Mouse (Mus musculus) monocyte, adult 2 months (primary cell): Measurements from ENCODE around the gene Nap1l1.
"Not testable (repeated sequence)": the region's sequence is repeated elsewhere in the genome, so short reads cannot be mapped to it uniquely, and the experiment has no call there.

Experiments used
- DNase-seq, 2 experiments: peaks; one replicate each; pipeline ENCODE4 v3.0.0; 2022; ENCODE audit warnings: low spot score in 2 of 2, low read depth in 1 of 2

Nap1l1 gene

DNA sequence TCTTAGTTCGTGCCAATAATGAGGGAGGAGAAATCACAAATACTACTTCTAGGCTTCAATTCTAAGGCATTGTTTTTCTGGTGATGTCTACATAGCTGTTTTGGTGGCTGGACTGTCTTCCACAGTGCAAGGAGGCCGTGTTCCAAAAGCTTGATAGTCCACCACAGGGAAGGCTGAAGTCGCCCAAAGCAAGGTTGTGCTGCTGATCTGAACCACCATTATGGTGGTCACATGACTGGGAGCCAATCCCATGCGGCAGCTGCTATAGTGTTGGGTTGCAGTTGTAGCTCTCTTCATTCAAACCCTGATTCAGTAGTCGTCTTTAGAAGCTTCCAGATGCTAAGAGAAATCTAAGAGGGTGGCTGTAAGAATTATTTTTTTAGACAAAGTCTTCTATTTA is 6.6 kb downstream of the Nap1l1 start:
- DNase-seq, result no peak

DNA sequence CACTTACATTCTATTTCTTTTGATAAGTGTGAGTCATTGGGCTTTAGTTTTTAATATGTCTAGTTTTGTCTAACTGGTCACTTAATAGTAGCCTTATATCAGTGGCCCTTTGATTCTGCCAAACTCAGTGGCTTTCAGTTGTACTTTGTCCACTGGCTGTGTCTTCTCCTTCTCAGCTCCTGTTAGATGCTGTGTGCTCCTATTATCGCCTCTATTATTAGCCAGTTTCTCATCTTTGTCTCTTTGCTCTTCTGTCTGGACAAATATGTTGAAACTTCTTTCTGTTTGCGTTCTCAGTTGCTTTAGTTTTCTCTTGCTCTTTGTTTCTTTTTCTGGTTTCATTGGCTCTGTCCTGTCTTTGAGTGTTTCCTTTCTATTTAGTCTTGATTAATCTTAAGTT is 9.6 kb downstream of the Nap1l1 start:
- no peak for DNase-seq

DNA sequence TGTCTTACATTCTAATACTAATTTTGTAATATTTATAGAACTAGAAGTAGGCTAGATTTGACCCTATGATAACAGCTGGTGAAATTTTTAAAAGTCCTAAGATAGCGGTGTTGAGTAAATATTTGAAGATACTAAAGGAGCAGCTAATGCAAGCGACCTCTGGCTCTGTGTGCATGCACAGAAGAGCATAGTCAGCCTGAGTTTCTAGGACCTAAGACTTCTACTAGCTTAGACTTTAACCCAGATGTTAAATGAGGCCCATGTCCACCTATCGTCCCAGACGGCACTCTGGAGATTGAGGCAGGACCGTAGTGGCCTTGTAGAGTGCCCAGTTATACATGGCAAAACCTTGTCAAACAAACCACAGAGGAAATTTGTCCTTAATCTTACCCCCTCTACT is 11.1 kb downstream of the Nap1l1 start:
- DNase-seq, result no peak

DNA sequence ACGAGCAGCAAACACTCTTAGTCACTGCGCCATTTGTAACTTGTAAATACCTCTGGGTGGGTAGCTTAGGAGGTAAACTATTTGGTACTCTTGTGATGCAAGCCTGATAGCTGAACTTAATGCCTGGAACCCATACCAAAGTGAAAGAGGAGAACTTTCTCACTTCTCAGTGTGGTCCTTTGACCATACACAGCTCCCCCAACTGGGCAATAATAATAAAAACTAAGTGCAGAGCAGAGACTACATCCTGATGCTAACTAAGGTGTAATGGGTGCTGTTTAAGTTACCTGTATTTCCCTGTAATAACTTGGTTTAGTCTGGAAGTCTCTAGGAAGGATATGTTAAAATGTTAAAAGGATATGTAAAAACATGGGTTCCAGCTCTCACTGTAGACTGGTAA is 15.8 kb downstream of the Nap1l1 start:
- no peak for DNase-seq

DNA sequence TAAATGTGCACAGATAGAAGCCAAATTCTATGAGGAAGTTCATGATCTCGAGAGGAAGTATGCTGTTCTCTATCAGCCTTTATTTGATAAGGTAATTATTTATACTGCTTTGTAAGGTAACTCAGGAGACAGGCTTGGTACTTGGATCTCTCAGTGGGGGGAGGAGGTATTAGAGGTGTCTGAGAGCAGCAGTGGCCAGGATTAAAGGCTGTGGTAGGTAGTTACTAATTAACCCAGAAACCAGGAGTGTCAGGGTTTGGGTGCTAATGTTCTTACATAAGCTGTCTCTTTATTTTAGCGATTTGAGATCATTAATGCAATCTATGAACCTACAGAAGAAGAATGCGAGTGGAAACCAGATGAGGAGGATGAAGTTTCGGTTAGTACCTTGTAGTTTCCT is 17.1 kb downstream of the Nap1l1 start:
- not testable (repeated sequence) for DNase-seq

DNA sequence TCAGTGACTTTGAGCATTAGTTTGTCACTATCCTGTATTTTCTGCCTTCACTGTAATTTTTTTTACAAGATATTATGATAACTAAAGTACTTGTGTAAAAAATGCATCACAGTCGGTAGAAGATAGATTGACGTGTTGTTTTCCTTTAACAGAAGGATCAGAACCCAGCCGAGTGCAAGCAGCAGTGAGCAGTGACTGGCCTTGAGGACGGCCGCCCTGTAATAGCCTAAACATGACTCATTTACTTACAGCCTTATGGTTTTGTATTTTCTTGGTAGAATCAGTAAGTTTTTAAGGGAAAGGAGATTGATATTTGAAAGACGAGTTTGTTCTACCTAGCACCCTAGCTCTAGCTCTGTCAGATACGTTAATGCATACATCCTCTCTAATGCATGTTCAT is 22.9 kb downstream of the Nap1l1 start:
- DNase-seq, result no peak

DNA sequence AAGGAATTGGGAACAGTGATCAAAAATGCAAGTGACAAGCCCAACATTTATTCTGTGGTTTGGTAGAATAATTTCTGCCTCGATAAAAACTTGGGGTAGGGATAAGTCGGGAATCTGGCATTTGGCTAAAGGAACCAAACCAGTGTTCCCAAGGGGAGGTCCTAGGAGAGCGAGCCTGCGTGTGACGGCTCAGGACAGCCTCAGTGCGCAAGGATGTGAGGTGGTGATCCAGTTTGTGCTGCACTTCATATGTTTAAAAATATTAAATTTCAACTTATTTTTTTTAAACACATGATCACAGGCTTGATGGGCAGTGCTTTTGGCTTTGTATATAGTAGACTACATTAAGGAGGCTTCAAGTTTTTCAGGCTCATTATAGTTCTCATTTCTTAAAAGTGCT is 26.9 kb downstream of the Nap1l1 start:
- no peak for DNase-seq

DNA sequence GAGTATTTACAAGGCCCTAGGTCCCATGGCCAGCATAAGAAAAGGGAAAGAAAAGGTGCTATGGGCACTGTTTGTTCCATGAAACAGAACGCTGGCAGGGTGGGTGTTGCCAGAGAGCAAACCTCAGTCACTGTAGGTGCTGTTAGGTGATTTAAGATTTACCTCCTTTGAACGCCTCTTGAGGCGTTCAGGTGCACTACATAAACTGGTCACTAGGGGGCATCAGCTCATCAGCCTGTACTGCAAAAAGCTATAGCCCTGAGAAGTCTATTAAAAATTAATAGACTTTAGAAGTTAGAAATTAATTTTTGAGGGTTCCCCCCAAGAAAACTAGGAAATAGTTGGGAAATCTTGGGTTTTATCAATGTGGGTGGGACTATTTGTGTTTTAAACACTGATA is 30.0 kb downstream of the Nap1l1 start:
- DNase-seq, result peak; percentile 22 to 67

DNA sequence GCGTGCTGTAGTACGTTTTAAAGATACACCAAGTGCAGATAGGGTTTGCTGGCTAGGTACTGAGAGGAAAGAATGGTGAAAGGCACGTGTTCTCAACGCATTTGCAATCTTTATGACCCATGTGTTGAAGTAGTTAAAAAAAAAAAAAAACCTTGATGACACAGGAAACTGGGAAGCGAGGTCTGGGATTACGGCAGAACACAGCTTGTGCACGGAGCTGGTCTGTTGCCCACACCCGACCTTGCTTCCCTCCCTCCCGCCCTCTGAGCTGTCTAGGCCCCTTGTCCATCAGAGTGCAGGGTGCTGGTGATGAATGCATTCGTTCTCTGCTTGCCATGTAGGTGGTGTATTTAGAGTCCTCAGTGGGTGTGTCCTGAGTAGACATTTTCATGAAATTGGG is 30.7 kb downstream of the Nap1l1 start:
- DNase-seq, result no peak

DNA sequence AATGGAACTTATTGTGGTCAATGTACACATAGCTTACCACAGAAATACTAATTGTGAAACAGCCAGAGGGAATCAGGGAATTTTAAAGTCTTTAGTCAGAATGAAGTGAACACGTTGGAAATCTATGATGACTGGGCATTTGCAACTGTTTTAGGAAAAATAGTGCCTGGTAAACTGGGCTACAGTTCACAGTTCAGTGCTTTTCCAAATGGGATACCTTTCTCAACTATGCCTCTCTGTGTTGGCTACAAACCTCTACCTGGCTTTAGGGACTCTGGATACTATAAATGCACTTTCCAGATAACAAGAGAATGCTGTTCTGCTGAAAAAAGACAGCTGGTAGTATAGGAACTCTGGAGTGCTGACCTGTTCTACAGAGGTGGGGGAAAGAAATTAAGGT is 31.6 kb downstream of the Nap1l1 start:
- DNase-seq, result no peak

DNA sequence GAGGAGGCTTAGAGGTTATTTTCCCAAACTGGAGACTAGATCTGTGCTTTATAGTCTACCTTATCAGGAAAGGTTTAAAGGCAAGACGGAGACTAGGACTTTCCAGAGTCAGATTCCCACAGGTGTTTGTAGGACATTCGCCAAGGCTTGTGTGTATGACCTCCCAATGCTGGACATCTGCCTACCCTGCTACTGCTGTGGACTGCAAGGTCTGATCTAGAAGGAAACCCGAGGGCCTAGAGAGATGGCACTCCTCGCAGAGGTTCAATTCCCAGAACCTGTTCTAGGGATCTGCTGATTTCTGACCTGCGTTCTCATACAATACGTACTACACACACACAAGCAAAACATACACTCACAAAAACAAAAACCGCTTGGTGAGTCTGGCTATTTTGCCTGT is 32.4 kb downstream of the Nap1l1 start:
- no peak for DNase-seq

DNA sequence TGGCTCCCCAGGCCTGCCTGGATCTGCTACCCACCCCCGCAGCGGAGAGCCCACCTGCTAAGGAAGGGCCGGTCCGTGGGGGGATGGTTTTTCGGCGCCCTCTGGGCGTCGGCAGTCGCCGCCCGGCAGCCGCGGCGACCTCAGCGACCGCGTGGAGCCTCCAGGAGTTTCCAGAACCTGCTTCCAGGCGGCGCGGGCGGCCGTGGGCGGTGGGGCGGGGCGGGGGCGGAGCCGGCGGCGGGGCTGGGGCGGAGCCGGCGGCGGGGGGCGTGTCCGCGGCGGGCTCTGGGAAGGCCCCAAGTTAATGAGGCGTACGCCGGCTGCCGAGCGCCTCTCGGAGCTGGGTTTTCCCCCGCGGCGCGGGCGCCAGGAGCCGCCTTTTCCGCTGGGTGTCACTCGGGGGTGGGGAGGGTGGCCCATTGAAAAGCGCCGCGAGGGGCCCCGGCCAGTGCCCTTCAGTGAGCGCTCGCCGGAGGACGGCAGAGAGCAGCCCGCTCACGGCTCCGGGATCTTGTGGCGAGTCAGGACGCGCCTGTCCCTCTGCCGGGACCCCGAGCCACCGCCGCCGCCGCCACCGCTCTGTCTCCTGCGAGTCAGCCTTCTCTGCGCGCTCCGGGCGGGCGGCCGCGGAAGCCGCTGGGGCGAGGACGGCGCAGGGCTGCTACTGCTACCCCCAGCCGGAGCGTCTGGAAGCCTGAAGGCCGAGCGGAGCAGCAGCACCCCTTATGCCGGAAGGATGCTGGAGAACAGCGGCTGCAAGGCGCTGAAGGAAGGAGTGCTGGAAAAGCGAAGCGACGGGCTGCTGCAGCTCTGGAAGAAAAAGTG is 33.3 kb downstream of the Nap1l1 start, which contains the start of gene Phlda1:
Phlda1 (plus strand) TSS at position 186 of the 825 bp plus-strand sequence.
- DNase-seq, result peak; percentile 66 to 88

DNA sequence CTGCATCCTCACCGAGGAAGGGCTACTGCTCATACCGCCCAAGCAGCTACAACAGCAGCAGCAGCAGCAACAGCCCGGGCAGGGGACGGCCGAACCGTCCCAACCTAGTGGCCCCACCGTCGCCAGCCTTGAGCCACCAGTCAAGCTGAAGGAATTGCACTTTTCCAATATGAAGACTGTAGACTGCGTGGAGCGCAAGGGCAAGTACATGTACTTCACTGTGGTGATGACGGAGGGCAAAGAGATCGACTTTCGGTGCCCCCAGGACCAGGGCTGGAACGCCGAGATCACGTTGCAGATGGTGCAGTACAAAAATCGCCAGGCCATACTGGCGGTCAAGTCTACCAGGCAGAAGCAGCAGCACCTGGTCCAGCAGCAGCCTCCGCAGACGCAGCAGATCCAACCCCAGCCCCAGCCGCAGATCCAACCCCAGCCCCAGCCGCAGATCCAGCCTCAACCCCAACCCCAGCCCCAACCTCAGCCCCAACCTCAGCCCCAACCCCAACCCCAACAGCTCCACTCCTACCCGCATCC is 34.0 kb downstream of the Nap1l1 start:
- no peak for DNase-seq

DNA sequence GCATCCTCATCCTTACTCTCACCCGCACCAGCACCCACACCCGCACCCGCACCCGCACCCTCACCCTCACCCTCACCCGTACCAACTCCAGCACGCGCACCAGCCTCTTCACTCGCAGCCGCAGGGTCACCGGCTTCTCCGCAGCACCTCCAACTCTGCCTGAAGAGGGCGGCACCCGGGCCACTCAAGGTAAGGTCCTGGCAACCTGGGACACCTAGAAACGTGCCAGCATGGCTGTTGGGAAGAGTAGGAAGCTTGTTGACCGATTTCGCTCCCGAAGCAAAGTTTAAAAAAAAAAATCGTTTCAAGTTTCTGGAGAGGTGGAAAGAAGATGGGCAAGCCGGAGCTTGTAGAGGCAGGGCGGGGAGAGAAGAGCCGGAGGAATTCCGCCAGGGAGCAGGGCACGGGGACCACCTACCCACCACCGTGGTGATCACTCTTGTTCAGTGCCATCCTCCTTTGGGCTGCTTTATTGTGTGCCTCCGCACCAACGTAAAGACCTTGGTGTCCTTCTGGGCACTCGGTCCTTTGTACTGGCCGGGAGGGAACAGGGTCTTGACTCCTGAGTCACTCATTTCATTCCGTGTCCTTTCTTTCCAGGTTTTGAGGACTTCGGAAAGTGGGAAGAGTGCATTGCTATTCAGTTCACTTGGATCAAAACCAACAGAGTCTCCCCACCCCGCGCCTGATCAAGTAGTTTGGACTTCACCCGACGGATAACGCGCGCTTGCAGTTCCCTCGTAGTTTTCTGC is 34.6 kb downstream of the Nap1l1 start:
- DNase-seq, result peak in 1 of 2 experiments; percentile 14

DNA sequence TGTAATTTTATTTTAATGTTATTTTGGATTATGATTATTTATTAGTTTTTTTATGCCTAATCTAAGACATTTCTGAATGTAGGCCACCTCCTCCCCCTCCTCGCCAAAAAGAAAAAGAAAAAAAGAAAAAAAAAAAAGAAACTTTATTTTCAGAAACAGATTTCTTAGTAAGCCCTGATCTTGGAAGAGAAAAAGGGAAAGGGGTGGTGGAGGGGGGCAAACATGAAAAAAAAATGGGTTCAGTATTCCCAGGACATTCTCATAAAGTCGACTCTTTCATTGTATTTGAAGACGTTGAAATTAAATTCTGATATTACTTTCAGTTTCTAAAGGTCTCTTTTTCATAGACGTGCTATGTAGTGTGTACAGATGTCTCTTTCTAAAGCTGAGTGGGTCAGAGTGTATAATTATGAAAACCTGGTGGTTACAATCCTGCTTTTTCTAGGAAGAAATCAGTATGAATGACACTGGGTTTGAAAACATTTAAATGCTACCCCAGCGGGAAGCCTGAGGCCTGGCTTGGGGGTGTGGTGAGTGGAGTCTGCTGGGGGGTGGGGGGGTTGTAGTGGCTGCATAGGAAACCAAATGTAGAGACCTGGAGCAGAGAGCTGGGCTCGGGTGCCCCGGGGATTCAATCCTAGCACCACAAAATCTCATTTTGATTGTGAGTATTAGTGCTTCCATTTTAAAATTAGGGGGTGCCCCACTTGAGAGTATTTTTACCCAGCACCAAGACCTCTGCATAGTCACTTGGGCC is 35.5 kb downstream of the Nap1l1 start:
- no peak for DNase-seq

DNA sequence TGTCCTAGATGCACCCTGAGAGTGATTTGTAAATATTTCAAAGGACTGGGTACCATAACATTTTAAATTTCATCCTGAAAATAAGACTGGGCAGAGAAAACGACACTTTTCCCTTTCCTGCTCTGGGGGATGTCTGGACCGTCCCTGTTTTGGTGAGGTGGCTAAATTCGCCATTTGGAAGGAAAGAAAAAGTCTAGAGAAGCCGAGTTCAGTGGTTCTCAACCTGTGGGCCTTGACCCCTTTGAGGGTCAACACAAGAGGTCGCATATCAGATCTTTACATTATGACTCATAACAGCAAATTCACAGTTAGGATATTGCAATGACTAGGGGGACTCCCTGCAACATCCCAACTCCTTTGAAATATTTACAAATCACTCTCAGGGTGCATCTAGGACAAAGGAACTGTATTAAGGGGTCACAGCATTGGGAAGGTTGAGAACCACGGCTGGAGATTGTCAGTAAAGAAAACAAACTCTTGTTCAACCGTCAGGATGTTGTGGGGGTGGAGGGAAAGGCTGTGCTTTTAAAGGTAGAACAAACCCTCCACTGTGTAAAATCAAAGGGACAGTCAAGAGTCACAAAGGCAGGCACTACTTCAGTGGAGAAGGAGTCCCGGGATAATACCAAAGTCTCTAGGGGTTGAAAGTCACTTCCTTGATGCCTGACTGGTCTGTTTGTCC is 36.2 kb downstream of the Nap1l1 start:
- no peak for DNase-seq

DNA sequence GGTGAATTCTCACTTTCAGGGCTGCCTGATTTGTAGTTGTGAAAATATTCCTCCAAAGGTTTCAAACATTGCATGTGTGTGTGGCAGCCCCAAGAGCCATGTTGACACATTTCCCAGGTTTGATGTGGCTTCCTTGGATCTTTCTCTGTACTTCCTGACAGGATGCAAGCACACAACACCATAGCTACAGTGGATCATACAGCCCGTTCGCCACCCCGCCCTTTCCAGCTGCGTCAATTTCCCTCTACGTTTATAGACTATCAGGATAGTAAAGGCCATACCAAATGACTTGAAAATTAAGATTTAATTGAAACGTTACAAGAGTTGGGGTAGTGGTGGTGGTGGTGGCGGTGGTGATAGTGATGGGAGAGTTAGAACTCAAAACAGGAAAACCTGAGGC is 37.0 kb downstream of the Nap1l1 start:
- DNase-seq, result no peak

DNA sequence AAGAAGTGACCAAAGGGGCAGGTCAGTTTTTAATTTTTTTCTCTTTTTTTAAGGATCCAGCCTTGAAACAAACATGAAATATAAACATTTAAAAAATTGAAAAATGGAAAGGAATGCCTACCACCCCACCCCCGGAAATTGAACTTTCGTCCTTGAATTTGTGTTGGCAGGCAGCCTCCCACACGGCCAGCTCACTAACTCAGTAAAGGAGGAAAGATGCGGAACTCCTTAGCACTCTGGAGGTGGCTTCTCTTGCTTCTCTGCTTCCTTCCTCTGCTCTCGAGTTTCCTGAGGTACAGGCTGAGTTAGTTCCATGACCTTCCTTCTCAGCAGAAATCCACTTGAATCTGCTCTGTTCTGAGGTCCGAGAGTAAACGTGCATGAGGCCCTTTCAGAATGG is 37.8 kb downstream of the Nap1l1 start:
- no peak for DNase-seq

DNA sequence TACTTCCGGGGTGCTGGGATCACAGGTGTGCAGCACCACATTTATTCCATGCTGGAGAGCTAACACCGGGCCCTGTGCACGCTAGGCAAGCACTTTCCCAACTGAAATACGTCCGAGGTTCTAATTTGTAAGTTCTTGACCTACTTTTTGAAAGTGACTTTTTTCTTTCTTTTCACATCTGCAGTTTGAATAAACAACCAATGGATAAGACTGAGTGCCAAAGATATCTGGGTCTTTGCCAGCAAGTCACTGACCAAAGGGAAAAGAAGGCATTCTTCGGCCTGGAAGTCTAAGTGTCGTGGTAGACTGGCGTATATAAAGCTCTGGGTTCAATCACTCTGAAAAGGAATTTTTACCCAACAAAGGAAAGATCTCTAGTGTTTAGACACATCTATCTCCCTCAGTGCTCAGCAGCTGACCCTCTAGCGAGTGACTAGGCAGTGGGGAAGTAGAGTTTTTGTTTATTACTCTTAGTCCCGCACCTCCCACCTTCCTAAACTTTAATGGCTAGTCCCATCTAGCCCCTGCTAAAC is 39.1 kb downstream of the Nap1l1 start:
- DNase-seq, result no peak

DNA sequence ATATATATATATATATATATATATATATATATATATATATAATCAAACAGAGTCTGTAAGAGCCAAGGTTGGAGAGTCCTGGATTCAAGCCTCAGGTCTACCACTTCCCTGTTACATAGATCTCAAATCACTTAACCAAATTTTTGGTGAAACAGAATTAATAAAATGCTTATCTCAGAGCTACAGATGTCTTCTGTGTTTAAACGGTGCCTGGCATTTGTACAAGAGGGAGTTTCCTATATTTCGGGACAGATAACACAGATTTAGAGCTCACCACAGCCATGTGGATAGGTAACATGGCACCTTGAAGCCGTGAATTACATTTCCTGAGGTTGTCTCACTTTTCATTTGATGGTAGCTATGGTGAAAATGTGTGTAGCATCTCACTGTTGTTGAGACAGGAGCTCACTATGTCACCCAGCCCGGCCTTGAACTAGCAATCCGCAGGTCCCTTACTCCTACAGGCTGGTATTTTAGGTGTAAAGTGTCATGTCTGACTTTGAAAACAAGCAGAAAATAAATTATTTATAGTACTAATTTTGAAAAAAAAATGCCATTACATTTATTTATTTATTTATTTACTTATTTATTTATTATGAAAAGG is 41.4 kb downstream of the Nap1l1 start:
- DNase-seq, result no peak
